Mouse (Mus musculus) ES-E14 (cell line): Measurements from ENCODE around the gene Txndc15.

ENCODE experiments used
- CHD2 ChIP-seq: IDR thresholded peaks from 2 replicates; pipeline ENCODE4 v1.6.1; 2014; ENCODE audit warnings: mild to moderate bottlenecking, low read depth, low read length, inconsistent platforms
- HCFC1 ChIP-seq: IDR thresholded peaks from 2 replicates; pipeline ENCODE4 v1.6.1; 2012; ENCODE audit warnings: low read length, inconsistent platforms, borderline replicate concordance; ENCODE audit not compliant: insufficient read depth
- MAFK ChIP-seq: IDR thresholded peaks from 2 replicates; pipeline ENCODE4 v1.6.1; 2014; ENCODE audit warnings: mild to moderate bottlenecking, low read depth, low read length, inconsistent platforms; ENCODE audit not compliant: insufficient read depth
- ZC3H11A ChIP-seq: IDR thresholded peaks from 2 replicates; pipeline ENCODE4 v1.6.1; 2012; ENCODE audit warnings: low read depth, mild to moderate bottlenecking, inconsistent platforms, low read length, borderline replicate concordance
- ZNF384 ChIP-seq: IDR thresholded peaks from 2 replicates; pipeline ENCODE4 v1.6.1; 2012; ENCODE audit warnings: low read depth, low read length, inconsistent platforms

- TF ChIP-seq CHD2: no peak
- TF ChIP-seq HCFC1: peak; percentile 90
- TF ChIP-seq MAFK: no peak
- TF ChIP-seq ZNF384: no peak
- TF ChIP-seq ZC3H11A: no peak
Measured at GRCm38 (mm10) chr13:55714501-55715166, at the start of gene Txndc15.
